Mouse (Mus musculus): ENCODE results near the gene Ak8.
A peak's percentile ranks its signal among the peaks of the same experiment; 100 is the strongest.

Ak8 gene

DNA sequence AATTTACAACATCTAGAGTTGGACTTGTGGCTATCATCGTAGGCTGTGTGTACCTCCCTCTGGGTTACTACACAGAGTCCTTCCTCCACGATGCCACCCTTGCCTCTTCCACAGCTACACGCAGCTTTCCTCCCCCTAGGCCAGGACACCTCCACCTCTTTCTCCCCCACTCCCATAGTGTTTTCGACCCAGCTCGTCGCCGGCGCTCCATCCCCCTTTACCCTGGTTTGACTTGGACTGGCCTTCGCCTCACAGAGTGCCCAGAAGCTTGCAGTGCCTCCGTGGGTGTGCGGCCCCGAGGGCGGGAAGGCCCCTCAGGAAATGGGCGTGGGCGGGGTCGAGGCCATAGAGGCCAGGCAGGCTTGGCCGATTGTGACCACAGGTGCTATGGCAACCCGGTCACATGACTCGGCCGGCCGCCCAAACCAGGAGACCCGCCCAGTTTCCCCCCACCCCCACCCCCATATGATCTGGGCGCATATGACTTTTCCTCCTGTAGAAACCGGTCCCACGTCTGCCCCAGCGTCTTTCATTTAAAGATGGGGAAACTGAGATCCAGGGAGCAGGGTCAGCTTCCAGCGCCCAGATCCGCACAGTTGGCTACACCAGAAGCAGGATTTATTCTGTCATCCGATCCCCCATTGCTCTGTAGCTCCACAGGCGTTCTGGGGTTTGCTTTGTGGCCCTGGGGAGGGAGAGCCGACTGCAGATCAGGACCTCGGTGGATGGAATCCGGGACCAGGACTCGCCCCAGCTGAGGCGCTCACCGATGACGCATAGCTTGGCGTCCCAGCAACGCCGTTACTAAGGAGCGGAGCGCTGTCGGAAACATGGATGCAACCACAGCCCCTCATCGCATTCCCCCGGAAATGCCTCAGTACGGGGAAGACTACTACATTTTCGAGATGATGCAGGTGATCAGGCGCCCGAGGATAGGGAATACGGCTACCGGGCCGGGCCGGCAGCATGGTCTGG, at the start of gene Ak8, which contains the start of gene Spaca9:
Ak8 (plus strand) TSS at position 804 of the 975 bp plus-strand sequence.
Spaca9 (minus strand) TSS at position 367 of the 975 bp plus-strand sequence.
- DNase-seq (ENCODE audit: low read depth, low spot score): peak; percentile 35

GRCm38 (mm10) chr2:28650526-28650925, 49.4 kb upstream of the Ak8 start:
- no peak for DNase-seq (ENCODE audit: low read depth, low spot score)

DNA sequence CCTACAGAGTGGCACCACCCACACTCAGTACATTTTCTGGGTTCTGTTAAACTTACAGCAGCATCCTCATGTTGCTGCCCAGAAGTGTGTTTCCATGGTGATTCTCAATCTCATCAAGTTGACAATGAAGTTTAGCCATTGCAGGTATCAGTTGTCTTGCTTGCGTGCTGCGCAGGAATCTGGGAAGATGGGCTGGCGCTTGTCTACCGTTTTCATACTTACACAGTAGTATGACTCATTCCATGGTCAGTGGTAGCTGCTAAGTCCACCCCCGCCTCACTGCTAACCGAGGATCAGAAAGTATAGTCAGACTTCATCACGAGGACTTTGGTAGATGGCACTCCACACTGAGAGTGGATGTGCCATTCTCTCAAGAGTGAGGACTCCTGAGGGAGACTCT, 46.6 kb upstream of the Ak8 start:
- DNase-seq (ENCODE audit: low read depth, low spot score): no peak

DNA sequence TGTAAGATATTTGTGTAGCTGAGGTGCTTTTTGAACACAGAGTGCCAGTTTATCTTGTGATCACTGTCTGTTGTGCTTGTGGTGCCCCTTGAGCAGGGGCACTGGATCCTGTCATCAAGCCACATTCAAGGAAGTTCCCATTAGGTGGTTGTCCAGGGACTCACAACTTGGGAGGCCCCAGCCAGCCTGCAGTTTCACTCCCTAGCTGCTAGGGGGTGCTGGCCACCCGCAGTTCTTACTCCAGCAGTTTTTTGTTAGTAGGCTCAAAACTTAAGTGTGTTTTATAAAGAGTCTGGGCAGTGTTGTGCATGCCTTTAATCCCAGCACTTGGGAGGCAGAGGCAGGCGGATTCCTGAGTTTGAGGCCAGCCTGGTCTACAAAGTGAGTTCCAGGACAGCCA, 45.7 kb upstream of the Ak8 start:
- DNase-seq (ENCODE audit: low read depth, low spot score): no peak

GRCm38 (mm10) chr2:28656216-28656615, 43.7 kb upstream of the Ak8 start:
- DNase-seq (ENCODE audit: low read depth, low spot score): no peak

DNA sequence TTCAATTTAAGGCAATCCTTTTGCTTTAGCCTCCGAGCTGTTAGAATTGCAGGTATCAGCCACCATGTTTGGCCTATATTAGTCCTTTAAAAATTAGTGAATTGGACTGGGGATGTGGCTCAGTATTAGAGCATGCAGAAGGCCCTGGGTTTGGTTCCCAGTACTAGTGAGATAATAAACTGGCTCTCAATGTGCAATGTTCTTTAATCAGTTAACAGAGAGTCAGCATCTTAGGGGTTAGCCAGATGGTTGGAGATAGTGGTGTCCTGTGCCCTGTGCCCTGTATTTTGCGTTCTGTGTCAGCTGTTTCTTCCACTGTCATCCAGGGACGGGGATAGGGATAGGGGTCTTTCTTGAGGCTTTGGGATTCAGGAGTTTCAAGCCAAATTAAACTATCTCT, 37.1 kb upstream of the Ak8 start:
- no peak for DNase-seq (ENCODE audit: low read depth, low spot score)

DNA sequence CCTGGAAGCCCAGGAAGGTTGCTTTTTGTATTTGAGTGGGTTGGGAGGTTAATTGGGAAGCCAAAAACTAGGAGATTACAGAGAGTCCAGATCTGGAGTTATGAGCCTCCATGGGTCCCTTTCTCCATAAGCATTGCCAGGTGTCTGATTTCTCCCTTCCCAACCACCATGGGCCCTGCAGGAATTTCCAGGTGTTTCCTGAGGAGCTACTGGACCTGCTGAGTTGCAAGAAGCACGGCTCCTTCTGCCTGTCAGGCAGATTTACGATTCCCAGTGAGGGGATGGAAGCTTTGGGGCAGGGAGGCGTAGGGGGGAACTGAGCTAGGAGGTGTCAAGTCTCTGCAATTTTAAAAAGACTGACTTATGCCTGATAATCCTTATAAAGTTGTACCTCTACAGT, 34.1 kb upstream of the Ak8 start:
- no peak for DNase-seq (ENCODE audit: low read depth, low spot score)

DNA sequence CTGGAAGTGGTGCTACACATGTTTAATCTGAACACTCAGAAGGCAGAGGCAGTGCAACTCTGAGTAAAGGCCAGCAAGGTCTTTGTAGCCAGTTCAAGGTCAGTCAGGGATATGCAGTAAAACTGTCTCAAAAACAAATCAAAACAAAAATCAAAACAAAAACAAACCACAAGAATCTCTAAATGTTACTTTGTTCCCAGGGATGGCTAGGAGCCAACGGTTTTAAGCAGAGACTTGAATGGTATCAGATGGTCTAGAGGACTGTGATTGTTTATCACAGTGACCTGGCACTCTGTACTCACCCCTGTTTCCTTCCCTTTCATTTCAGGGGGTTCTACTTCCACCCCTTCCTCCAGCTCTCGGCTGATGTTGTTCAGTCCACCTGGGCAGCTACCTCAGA, 28.5 kb upstream of the Ak8 start:
- DNase-seq (ENCODE audit: low read depth, low spot score): no peak

GRCm38 (mm10) chr2:28676005-28676404, 24.0 kb upstream of the Ak8 start:
- no peak for DNase-seq (ENCODE audit: low read depth, low spot score)

DNA sequence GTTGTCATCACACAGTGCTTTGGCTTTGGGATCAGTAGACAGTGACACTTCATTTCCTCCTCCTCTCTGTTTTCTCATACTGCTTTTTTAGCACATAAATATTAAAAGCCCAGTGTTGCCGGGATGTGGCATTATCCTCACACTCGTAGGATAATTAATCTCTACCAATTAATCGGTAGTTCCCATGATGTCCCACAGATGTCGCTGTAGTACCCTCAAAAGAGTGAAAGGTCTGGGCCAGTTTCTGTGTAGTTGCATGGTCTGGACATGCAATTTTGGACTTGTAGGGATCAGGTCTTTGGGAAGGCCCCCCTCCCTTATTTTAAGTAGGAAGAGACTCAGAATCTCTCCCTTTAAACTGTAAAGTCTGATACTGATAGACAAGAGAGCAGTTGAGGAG, 19.3 kb upstream of the Ak8 start:
- no peak for DNase-seq (ENCODE audit: low read depth, low spot score)

DNA sequence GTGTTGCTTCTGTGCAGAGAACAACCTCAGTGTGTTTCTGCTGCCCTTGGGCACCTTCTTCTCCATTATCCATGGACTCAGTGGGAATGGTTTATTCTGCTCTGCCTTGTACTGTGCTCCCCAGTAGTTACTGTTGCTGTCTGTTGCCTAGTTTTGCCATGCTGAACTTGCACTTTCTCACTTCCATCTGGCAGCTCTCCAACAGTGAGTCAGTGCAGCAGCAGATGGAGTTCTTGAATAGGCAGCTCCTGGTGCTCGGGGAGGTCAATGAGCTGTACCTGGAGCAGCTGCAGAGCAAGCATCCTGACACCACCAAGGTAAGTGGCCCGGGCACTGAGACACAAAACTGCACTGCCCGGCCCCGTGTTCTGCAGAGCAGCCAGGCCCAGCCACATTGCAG, 18.2 kb upstream of the Ak8 start:
- peak; percentile 41 for DNase-seq (ENCODE audit: low read depth, low spot score)

DNA sequence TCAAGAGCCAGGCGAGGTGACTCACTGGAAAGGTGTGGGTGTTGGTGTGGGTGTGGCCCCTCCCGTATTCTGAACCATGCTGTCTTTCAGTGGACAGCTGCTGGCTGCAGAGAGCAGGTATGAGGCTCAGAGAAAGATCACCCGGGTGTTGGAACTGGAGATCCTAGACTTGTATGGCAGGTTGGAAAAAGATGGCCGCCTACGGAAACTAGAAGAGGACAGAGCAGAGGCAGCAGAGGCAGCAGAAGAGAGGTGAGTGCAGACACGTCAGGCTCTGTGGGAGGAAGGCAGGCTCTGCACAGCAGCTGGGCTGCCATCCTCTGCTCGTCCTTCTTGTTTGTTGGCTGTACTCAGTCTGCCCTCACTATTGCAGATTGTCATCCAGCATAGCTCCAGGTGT, 14.1 kb upstream of the Ak8 start:
- DNase-seq (ENCODE audit: low read depth, low spot score): no peak

- no peak for DNase-seq (ENCODE audit: low read depth, low spot score)
These were observed 11.5 kb upstream of the Ak8 start for GRCm38 (mm10) chr2:28688431-28688830.

DNA sequence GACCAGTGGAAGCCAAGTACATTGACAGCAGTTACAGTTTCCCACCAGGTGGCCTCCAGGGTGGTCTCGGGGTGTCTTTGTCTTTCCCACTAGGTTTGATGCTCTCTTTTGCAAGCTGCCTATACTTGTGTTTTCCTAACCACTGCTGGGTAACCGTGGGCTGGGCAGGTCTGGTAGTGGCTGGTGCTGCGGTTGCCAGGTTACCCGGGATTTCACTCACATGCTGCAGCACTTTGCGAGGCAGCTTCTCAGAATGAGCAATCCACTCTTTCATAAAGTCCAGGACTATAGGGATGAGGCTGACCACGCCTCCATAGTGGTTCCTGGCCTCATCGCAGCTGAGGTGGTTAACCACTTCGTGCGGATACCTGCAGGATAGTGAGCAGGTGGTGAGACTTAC, 7.3 kb upstream of the Ak8 start:
- no peak for DNase-seq (ENCODE audit: low read depth, low spot score)

GRCm38 (mm10) chr2:28698566-28698965, 1.4 kb upstream of the Ak8 start:
- no peak for DNase-seq (ENCODE audit: low read depth, low spot score)

DNA sequence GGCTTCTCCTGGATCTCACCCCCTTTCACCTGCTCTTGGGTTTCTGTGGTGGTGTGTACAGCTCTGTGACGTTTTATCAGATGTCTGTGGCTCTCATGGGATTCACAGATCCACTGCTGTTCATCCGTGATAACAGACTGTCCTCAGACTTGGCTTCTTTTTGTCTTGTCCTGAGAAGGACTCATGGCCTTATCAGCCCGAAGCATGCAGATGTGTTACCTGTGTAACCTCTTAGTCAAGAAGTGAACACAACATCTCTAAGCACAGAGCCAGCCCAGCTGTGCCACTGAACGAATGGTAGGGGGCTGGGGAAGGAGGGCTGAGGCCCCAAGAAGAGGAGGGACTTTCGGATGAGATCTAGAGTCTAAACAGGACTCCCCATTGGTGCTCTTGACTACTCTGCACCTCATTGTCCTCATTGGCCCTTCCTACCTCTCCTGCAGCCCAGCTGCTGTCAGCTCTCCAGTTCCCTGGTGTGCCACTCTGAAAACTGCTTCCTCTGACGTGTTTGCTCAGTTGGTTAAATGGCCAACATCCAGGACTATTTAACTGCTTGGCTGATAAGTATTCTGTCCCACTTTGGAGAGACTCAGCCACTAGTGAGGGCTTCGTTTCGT, 1.8 kb downstream of the Ak8 start:
- DNase-seq (ENCODE audit: low read depth, low spot score): no peak

- no peak for DNase-seq (ENCODE audit: low read depth, low spot score)
These were observed 6.2 kb downstream of the Ak8 start for GRCm38 (mm10) chr2:28706106-28706636.

DNA sequence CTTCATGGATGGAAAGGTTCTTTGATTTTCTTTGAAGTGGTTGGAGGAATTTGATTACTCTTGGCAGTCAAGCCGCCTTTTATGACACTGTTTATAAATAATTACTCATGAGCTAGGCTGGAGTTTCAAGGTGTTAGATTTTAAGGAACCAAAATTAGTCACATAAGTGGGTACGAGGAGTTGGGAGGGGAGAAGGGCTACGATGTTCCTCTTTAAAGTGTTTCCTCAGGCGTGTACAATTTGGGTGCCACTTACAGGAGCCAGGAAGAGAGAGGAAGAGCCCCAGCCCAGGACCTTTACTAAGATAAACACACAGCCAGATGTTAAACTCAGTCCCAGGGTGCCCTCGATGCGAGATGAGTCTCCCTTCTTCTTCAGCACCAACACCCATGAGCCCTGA, 6.8 kb downstream of the Ak8 start:
- no peak for DNase-seq (ENCODE audit: low read depth, low spot score)

GRCm38 (mm10) chr2:28713036-28713435, 13.1 kb downstream of the Ak8 start:
- no peak for DNase-seq (ENCODE audit: low read depth, low spot score)

GRCm38 (mm10) chr2:28722419-28722818, 22.5 kb downstream of the Ak8 start:
- DNase-seq (ENCODE audit: low read depth, low spot score): no peak

- no peak for DNase-seq (ENCODE audit: low read depth, low spot score)
These were observed 23.9 kb downstream of the Ak8 start for GRCm38 (mm10) chr2:28723912-28724311.

DNA sequence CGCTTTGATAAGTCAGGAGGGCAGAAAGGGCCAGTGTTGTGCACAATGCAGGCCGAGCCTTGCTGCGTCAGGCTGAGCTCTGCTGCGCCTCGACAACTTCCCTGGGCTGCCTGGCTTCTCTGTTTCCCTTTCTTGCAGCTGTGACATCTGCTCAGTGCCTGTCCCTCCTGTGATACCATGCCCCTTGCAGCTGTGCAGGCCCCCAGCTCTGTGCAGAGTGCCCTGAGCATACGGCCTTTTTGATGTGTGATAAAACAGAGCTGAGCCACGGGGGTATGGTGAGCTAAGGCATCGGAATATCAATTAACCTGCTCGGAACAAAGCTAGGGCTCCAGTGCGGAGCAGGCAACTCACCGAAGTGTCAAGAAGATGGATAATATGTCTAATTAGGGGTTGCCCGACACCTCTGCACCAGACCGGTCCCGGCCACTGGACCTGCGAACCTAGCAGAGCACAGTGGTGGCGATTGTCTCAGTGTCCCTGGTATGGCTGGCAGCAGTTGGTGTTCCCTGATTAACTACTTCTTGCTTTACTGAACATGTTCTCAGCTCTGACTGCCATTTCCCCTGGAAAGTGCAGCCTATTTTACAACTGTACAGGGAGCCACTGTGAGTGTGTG, 27.9 kb downstream of the Ak8 start:
- DNase-seq (ENCODE audit: low read depth, low spot score): no peak
